Comparison of ENCODE assay signal across 16 mouse cellular contexts in genomic region chr13:40070004-40070403, GRCm38 (mm10).
"Had no signal": no experiment of that assay in that cellular context is flagged by ENCODE, and none has a peak within 500 bp of the region (broad histone marks: within the 10 kb centered on the region; RNA-seq: fewer than 3 reads in every experiment).

No protein-coding gene starts in this region.

- H3K36me3 ChIP-seq: neural tube, embryonic 13.5 days; neural tube, embryonic 15.5 days; stomach, embryonic 15.5 days had no signal

- H3K27me3 ChIP-seq: neural tube, embryonic 13.5 days; neural tube, embryonic 15.5 days; stomach, embryonic 15.5 days had no signal

- H3K27ac ChIP-seq: neural tube, embryonic 13.5 days; neural tube, embryonic 15.5 days; stomach, embryonic 15.5 days; stomach, postnatal 0 days had no signal

- H3K4me3 ChIP-seq: neural tube, embryonic 13.5 days; neural tube, embryonic 15.5 days; stomach, embryonic 15.5 days had no signal

- H3K4me1 ChIP-seq: neural tube, embryonic 13.5 days; neural tube, embryonic 15.5 days; stomach, embryonic 15.5 days had no signal

- H3K9ac ChIP-seq: neural tube, embryonic 13.5 days; neural tube, embryonic 15.5 days; stomach, embryonic 15.5 days had no signal

- H3K9me3 ChIP-seq: neural tube, embryonic 13.5 days; neural tube, embryonic 15.5 days; stomach, embryonic 15.5 days had no signal

- H3K4me2 ChIP-seq: neural tube, embryonic 13.5 days; neural tube, embryonic 15.5 days; stomach, embryonic 15.5 days had no signal

- DNase-seq: retina, postnatal 1 day; right cerebral cortex, adult 18-20 months; right cerebral cortex, postnatal 14 days; right cerebral cortex, postnatal 25 days; right cerebral cortex, postnatal 4 days; spleen, adult 18-20 months; thymus, adult 18-20 months; thymus, adult 2 months; thymus, postnatal 14 days; thymus, postnatal 25 days; thymus, postnatal 36 days; thymus, postnatal 4 days had no signal
